Mouse (Mus musculus): ENCODE measurements around the gene F11r.
"Not testable (repeated sequence)": the region's sequence is repeated elsewhere in the genome, so short reads cannot be mapped to it uniquely, and the experiment has no call there.

The F11r gene

GRCm38 (mm10) chr1:171470896-171471295 is 33.6 kb downstream of the F11r start:
- no peak for DNase-seq (ENCODE audit: low read depth, low spot score)

GRCm38 (mm10) chr1:171471452-171471851 is 34.1 kb downstream of the F11r start:
- no peak for DNase-seq (ENCODE audit: low read depth, low spot score)

GRCm38 (mm10) chr1:171471941-171472340 is 34.6 kb downstream of the F11r start:
- DNase-seq (ENCODE audit: low read depth, low spot score): not testable (repeated sequence)

GRCm38 (mm10) chr1:171473506-171473905 is 36.2 kb downstream of the F11r start:
- no peak for DNase-seq (ENCODE audit: low read depth, low spot score)

GRCm38 (mm10) chr1:171473920-171474640 is 36.7 kb downstream of the F11r start:
- no peak for DNase-seq (ENCODE audit: low read depth, low spot score)

GRCm38 (mm10) chr1:171477123-171477522 is 39.8 kb downstream of the F11r start:
- DNase-seq (ENCODE audit: low read depth, low spot score): no peak

- DNase-seq (ENCODE audit: low read depth, low spot score): no peak
Measured at GRCm38 (mm10) chr1:171477758-171478545, 40.6 kb downstream of the F11r start.

GRCm38 (mm10) chr1:171478968-171479367 is 41.6 kb downstream of the F11r start:
- DNase-seq (ENCODE audit: low read depth, low spot score): peak; percentile 43

GRCm38 (mm10) chr1:171494241-171494640 is 56.9 kb downstream of the F11r start:
- no peak for DNase-seq (ENCODE audit: low read depth, low spot score)

GRCm38 (mm10) chr1:171495371-171495770 is 58.0 kb downstream of the F11r start:
- DNase-seq (ENCODE audit: low read depth, low spot score): no peak

GRCm38 (mm10) chr1:171499856-171500255 is 62.5 kb downstream of the F11r start:
- no peak for DNase-seq (ENCODE audit: low read depth, low spot score)

GRCm38 (mm10) chr1:171501016-171501610 is 63.8 kb downstream of the F11r start:
- no peak for DNase-seq (ENCODE audit: low read depth, low spot score)

GRCm38 (mm10) chr1:171501636-171502080 is 64.3 kb downstream of the F11r start:
- DNase-seq (ENCODE audit: low read depth, low spot score): no peak

- DNase-seq (ENCODE audit: low read depth, low spot score): peak; percentile 42
Measured at GRCm38 (mm10) chr1:171502388-171503249, 65.3 kb downstream of the F11r start.

GRCm38 (mm10) chr1:171503250-171503591 is 65.9 kb downstream of the F11r start, which contains the start of gene Alyref2:
TSS of gene Alyref2 (plus strand) at chr1:171503478.
- peak; percentile 89 for DNase-seq (ENCODE audit: low read depth, low spot score)

- peak; percentile 24 for DNase-seq (ENCODE audit: low read depth, low spot score)
Measured at GRCm38 (mm10) chr1:171503592-171504291, 66.4 kb downstream of the F11r start.

- no peak for DNase-seq (ENCODE audit: low read depth, low spot score)
Measured at GRCm38 (mm10) chr1:171504586-171504985, 67.3 kb downstream of the F11r start.

GRCm38 (mm10) chr1:171513234-171513633 is 75.9 kb downstream of the F11r start:
- no peak for DNase-seq (ENCODE audit: low read depth, low spot score)

- no peak for DNase-seq (ENCODE audit: low read depth, low spot score)
Measured at GRCm38 (mm10) chr1:171513760-171514159, 76.4 kb downstream of the F11r start.

Data from telencephalon, adult 2 months (tissue).